Mouse (Mus musculus) cerebellum, adult 9-11 months (tissue): ENCODE measurements at regions not wholly inside any gene's neighbourhood (a gene's known extent, or its start where the extent isn't known, plus 50 kb on each side); places are given as distances from the start of the nearest gene placed in this dataset.

ENCODE experiments used
- DNase-seq: peaks from one replicate; pipeline ENCODE4 v3.0.0; 2022

DNA sequence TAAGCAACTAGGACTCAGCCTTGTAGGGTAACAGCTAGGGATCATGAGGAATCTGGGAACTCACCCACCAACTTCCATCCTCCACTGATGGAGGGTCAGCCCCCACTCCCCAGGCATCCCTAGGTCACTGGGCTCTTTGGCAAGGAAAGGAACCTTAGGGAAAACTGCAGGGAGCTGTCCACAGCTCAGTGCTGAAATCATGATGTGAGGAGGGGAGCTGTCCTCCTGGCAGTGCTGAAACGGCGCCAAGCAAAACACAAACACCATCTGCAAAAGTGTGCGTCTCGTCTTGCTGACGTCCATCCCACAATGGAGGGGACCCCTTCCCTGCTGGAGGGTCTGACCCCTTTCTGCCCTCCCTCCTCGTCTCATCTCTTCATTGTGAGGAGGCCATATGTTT lies 68.6 kb upstream of the Rph3a start:
- DNase-seq: no peak

DNA sequence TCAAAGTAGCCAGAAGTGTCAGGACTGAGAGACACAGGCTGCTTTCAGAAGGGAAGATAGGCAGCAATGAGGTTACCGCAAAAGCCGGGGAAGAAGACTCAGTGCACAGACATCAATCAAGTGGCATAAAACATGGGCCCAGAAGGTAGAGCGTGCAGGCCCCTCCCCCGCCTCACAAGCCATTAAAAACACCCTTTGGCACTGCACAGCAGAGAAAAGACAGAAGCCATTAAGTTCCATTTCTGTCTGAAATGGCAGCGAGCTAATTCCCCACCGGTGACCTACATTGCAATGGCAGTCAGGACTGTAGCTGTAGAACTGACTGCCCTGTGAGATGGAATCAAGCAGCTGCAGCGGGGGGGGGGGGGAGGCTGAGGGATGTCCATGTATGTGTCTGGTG lies 66.8 kb upstream of the Rph3a start:
- DNase-seq: no peak

DNA sequence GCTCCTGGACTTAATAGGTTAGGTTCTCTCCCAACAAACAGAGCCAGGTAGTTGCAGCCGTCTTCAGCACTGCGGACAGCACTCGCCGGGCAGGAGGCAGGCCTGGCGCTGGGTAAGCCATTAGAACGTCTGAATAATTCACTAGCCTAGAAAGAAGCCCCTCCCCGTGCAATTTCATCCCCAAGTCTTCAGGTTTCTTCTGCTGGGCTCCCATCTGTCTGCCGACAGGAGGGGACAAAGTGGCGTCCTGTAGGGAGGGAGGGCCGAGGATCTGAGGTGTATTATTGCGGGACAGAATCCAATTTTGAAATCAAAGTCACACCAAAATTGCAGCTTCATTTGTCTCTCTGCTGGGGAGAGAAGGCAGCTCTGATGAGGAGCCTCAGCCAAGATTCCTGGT lies 58.9 kb upstream of the Rph3a start:
- DNase-seq: peak; percentile 83

DNA sequence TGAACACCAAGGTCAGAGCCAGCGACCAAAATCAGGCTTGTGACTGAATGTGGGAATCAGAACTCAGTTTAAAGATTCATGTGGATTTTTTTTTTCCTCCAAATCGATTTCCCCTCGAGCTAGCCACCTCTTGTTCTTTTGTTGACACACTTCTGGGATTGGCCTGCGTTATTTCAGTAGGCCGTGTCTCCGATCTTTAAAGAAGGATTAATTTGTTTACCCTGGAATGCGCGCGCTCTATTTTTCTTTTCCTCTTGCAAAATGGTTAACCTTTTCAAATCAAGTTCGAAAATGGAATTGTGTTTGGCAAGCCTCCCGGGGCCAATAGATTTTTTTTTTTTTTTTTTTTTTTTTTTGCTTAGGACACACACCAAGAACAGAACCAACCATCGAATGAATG lies 54.8 kb upstream of the Rph3a start:
- DNase-seq: no peak

DNA sequence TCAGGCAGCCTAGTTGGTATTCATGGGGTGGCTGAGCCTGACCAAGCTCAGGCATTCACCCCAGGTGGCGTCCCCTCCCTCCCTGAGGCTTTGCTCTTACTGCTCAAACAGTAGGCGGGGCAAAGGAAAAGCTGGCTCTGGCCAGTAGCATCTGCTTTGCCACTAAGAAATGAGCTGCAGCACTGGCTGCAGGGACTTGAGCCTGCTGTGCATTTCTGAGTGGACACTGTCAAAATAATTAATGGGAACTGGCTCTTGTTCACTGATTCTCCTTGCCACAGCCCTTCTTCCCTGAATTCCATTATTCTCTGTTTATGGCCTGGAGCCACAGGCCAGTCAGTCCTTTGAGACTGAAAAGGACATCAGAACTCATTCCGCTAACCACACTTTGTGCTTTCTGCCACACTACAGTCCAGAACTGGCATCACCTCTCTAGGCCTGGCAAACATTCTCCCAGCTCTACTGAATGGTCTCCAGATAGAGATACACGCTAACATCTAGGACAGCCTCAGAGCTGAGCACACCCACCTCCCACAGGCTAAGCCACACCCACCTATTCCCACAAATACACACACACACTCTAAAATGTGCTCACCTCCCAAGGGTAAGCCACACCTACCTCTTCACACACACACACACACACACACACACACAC lies 53.2 kb upstream of the Rph3a start:
- peak; percentile 36 for DNase-seq

DNA sequence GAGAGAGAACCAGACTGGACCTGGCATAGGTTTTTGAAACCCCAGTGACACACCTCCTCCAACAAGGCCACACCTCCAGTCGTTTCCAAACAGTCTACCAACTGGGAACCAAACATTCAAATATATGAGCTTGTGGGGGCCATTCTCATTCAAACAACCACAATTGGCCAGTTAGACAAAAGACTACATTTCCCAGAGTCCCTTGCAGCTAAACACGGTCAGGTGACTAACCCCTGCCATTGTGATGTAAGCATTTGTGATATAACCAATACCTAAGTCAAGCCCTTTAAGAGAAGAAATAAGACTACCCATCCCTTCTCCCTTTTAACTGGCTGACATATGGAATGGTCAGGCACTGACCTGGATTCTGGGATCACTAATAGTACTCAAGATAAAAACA lies 51.8 kb upstream of the Rph3a start:
- no peak for DNase-seq
